Mouse (Mus musculus): ENCODE measurements around the gene C1qtnf6. TPM values are rescaled to one million over a fixed set of nuclear protein-coding genes. Genes with fewer than 3 reads are reported as not detected.

Gene C1qtnf6
- polyA plus RNA-seq, 1 experiment from 2014 or later, result 4.9 TPM

- Histone ChIP-seq H3K36me3 (no peaks in the 10 kb centered on the region), H3K27me3 (no peaks in the 10 kb centered on the region), H3K4me3 (no peak overlapping the region), H3K9ac (replicated peaks) (no peak overlapping the region), H3K4me2 (replicated peaks) (no peak overlapping the region), H3K4me1 (peaks cover 5% of the 10 kb centered on the region), H3K9me3 (no peaks in the 10 kb centered on the region), H3K27ac (replicated peaks) (no peak overlapping the region)
- WGBS, result 87% methylated on average over 5 of the region's 5 CpGs
- no peak for ATAC-seq (replicated peaks)
Observed at GRCm38 (mm10) chr15:78524163-78524562, 7.1 kb downstream of the C1qtnf6 start.

DNA sequence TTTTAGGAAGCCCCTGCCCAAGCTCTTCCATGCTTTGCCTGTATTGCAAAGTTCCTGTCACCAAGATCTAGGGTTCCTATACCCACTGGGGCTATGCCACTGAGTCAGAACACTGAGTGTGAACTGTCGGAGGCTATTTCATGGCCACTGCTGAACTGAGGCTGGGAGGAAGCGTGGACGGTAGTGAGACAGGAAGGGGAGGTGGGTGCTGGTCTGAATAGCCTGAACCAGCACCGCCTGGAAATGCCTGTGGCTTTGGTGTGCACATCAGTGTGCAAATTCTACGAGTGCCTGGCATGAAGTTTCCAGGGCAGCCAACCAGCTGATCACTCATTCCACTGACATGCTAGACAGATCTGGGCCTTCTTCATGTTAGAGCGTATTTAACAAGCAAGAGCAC, 9.3 kb downstream of the C1qtnf6 start:
- no peaks in the 10 kb centered on the region for H3K27me3 ChIP-seq
- H3K4me2 ChIP-seq (replicated peaks), result no peak overlapping the region
- H3K9ac ChIP-seq (replicated peaks), result no peak overlapping the region
- H3K4me1 ChIP-seq, result no peaks in the 10 kb centered on the region
- ATAC-seq (replicated peaks), result no peak
- H3K4me3 ChIP-seq, result no peak overlapping the region
- H3K27ac ChIP-seq (replicated peaks), result no peak overlapping the region
- H3K9me3 ChIP-seq, result no peaks in the 10 kb centered on the region
- 81% methylated on average over 6 of the region's 6 CpGs for WGBS
- no peaks in the 10 kb centered on the region for H3K36me3 ChIP-seq

DNA sequence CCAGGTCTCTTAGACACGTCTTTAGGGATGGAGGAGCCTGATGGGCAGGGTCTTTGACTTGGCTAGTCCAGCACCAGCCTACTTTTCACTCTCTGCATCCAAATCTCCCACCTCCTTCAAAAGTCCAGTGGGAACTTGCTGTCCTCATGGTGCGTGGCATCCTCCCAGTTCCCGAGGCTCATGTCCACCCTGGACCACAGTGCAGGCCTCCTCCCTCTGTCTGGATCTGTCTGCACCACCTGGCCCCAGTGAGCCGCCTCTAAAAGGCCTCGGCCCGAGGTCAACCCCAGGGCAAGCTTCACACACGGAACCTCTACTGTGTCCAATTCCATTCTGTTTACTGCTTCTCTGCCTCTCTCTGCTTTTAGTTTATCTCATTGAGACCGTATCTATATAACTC, 9.9 kb downstream of the C1qtnf6 start:
- Histone ChIP-seq H3K27me3 (no peaks in the 10 kb centered on the region), H3K36me3 (no peaks in the 10 kb centered on the region), H3K4me3 (no peak overlapping the region), H3K4me2 (replicated peaks) (no peak overlapping the region), H3K27ac (replicated peaks) (no peak overlapping the region), H3K9ac (replicated peaks) (no peak overlapping the region), H3K4me1 (no peaks in the 10 kb centered on the region), H3K9me3 (no peaks in the 10 kb centered on the region)
- WGBS, result 75% methylated on average over 8 of the region's 8 CpGs
- ATAC-seq (replicated peaks), result no peak

DNA sequence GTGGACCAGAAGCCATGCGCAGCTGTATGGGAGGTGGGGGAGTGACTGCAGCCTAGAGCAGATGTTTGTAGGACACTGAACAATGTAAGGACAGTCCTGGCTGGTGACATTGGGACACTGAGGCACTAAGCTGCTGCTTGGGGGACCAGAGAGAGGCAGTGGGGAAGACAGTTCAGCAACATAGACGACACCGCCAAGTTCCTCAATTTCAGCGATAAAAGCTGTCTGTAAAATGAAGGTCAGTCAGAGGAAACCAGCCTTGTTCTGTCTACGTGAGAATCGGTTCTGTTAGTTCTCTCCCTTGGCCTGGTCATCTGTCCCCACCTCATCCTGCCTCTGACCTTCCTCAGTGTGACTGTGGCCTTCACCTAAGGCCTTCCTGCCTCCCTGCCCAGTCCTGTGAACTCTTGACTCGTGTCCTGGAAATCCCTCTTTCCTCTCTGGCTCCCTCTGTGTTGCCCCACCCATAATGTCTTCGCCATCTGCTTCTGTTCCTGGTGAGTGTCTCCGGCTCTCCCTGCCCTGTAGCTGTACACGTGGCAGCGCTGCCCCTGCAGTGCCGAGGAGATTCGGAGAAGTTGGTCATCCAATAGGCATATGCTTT, 11.0 kb downstream of the C1qtnf6 start:
- no peak overlapping the region for H3K27ac ChIP-seq (replicated peaks)
- H3K4me3 ChIP-seq, result no peak overlapping the region
- H3K9me3 ChIP-seq, result no peaks in the 10 kb centered on the region
- no peaks in the 10 kb centered on the region for H3K4me1 ChIP-seq
- ATAC-seq (replicated peaks), result no peak
- no peak overlapping the region for H3K4me2 ChIP-seq (replicated peaks)
- H3K9ac ChIP-seq (replicated peaks), result no peak overlapping the region
- 77% methylated on average over 13 of the region's 13 CpGs for WGBS
- H3K36me3 ChIP-seq, result no peaks in the 10 kb centered on the region
- H3K27me3 ChIP-seq, result no peaks in the 10 kb centered on the region

- ATAC-seq (replicated peaks), result no peak
- Histone ChIP-seq H3K4me1 (peaks cover 5% of the 10 kb centered on the region; the same call in 1 of the 2 replicates), H3K36me3 (no peaks in the 10 kb centered on the region), H3K9me3 (no peaks in the 10 kb centered on the region), H3K4me2 (replicated peaks) (no peak overlapping the region), H3K9ac (replicated peaks) (no peak overlapping the region), H3K4me3 (no peak overlapping the region), H3K27me3 (no peaks in the 10 kb centered on the region), H3K27ac (replicated peaks) (no peak overlapping the region)
- 72% methylated on average over 7 of the region's 7 CpGs for WGBS
Observed at GRCm38 (mm10) chr15:78518221-78518620, 13.0 kb downstream of the C1qtnf6 start.

- peaks cover 5% of the 10 kb centered on the region; the same call in 1 of the 2 replicates for H3K4me1 ChIP-seq
- H3K4me3 ChIP-seq, result no peak overlapping the region
- no peak overlapping the region for H3K27ac ChIP-seq (replicated peaks)
- no peaks in the 10 kb centered on the region for H3K9me3 ChIP-seq
- H3K27me3 ChIP-seq, result no peaks in the 10 kb centered on the region
- H3K4me2 ChIP-seq (replicated peaks), result no peak overlapping the region
- ATAC-seq (replicated peaks), result no peak
- no peaks in the 10 kb centered on the region for H3K36me3 ChIP-seq
- 89% methylated on average over 6 of the region's 6 CpGs for WGBS
- H3K9ac ChIP-seq (replicated peaks), result no peak overlapping the region
Observed at GRCm38 (mm10) chr15:78515759-78516158, 15.5 kb downstream of the C1qtnf6 start.

DNA sequence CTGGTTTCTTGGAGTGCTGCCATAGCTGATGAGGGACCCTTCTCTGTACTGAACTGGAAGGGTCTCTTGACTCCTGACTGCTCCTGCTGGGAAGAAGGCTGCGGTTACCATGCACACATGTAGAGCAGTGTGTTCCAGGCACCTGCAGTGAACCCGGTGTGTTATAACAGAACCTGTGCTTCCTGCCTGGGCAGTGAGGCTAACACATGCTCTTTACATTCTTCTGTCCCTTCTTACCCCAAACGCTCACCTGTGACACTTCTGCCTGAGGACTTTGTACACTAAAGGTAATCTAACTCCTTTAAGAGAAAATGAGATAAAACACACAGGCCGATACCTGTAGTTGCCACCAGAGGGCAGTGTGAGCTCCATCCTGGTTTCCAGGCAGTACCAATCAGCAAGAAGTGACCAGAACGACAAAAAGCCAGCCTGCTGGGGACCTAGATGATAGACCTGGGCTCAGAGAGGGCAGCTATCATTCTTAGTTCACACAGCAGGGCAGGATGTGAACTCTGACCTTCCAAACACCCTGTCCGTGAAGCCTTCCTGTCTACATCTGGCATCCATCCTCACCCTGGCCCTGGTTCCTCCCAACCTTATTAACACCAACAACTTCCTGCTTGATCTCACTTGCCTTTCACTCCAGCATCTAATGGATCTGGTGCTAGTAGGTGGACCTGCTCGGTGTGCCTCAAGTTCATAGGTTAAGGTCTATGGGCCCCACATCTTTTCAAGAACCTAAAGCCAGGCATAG, 16.6 kb downstream of the C1qtnf6 start:
- peak; percentile 57; the same call in 1 of the 2 replicates for ATAC-seq (replicated peaks)
- Histone ChIP-seq H3K9ac (replicated peaks) (no peak overlapping the region), H3K36me3 (no peaks in the 10 kb centered on the region), H3K27me3 (no peaks in the 10 kb centered on the region), H3K4me2 (replicated peaks) (no peak overlapping the region), H3K4me3 (no peak overlapping the region), H3K9me3 (no peaks in the 10 kb centered on the region), H3K4me1 (peaks cover 8% of the 10 kb centered on the region), H3K27ac (replicated peaks) (no peak overlapping the region; the same call in 1 of the 2 replicates)
- WGBS, result 31% methylated on average over 7 of the region's 7 CpGs

- no peak for ATAC-seq (replicated peaks)
- Histone ChIP-seq H3K27ac (replicated peaks) (no peak overlapping the region), H3K9me3 (no peaks in the 10 kb centered on the region), H3K9ac (replicated peaks) (no peak overlapping the region), H3K4me2 (replicated peaks) (no peak overlapping the region), H3K36me3 (no peaks in the 10 kb centered on the region), H3K27me3 (no peaks in the 10 kb centered on the region), H3K4me1 (peaks cover 8% of the 10 kb centered on the region), H3K4me3 (no peak overlapping the region)
- WGBS, result 87% methylated on average over 14 of the region's 14 CpGs
Observed at GRCm38 (mm10) chr15:78513019-78513418, 18.2 kb downstream of the C1qtnf6 start.

GRCm38 (mm10) chr15:78511951-78512350, 19.3 kb downstream of the C1qtnf6 start:
- Histone ChIP-seq H3K4me1 (peaks cover 8% of the 10 kb centered on the region), H3K4me3 (no peak overlapping the region), H3K27ac (replicated peaks) (no peak overlapping the region), H3K36me3 (no peaks in the 10 kb centered on the region), H3K9ac (replicated peaks) (no peak overlapping the region), H3K4me2 (replicated peaks) (no peak overlapping the region), H3K27me3 (no peaks in the 10 kb centered on the region), H3K9me3 (no peaks in the 10 kb centered on the region)
- 87% methylated on average over 7 of the region's 7 CpGs for WGBS
- no peak for ATAC-seq (replicated peaks)

GRCm38 (mm10) chr15:78510736-78511135, 20.5 kb downstream of the C1qtnf6 start:
- no peak overlapping the region for H3K9ac ChIP-seq (replicated peaks)
- no peaks in the 10 kb centered on the region for H3K27me3 ChIP-seq
- 87% methylated on average over 6 of the region's 6 CpGs for WGBS
- peaks cover 8% of the 10 kb centered on the region for H3K4me1 ChIP-seq
- no peaks in the 10 kb centered on the region for H3K36me3 ChIP-seq
- H3K9me3 ChIP-seq, result no peaks in the 10 kb centered on the region
- no peak overlapping the region for H3K27ac ChIP-seq (replicated peaks)
- no peak overlapping the region for H3K4me3 ChIP-seq
- no peak for ATAC-seq (replicated peaks)
- H3K4me2 ChIP-seq (replicated peaks), result no peak overlapping the region

DNA sequence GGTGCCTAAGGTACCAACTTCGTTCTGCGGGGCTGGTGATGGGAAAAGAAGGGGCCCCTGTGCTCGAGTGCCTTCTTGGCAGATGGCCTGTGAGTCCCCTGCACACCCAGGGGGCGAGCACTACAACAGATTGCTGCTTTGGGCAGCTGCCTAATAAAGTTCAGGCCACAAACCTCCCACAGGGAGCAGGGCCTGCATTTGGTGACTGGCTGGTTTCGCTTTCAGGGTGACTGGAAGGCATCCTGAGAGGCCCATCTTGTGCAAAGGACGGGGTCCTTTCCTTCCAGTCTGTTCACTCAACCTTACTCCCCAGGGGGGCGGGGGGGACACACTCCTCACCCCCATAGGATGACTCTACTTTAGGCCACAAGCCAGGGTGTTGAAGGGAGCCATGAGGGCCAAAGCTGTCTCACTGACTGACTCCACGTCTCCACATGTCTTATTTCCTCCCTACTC, 21.1 kb downstream of the C1qtnf6 start:
- H3K9ac ChIP-seq (replicated peaks), result no peak overlapping the region
- H3K4me2 ChIP-seq (replicated peaks), result no peak overlapping the region
- H3K36me3 ChIP-seq, result no peaks in the 10 kb centered on the region
- no peak for ATAC-seq (replicated peaks)
- no peak overlapping the region for H3K4me3 ChIP-seq
- H3K27me3 ChIP-seq, result no peaks in the 10 kb centered on the region
- H3K9me3 ChIP-seq, result no peaks in the 10 kb centered on the region
- peaks cover 8% of the 10 kb centered on the region for H3K4me1 ChIP-seq
- H3K27ac ChIP-seq (replicated peaks), result no peak overlapping the region
- WGBS, result 68% methylated on average over 8 of the region's 8 CpGs

DNA sequence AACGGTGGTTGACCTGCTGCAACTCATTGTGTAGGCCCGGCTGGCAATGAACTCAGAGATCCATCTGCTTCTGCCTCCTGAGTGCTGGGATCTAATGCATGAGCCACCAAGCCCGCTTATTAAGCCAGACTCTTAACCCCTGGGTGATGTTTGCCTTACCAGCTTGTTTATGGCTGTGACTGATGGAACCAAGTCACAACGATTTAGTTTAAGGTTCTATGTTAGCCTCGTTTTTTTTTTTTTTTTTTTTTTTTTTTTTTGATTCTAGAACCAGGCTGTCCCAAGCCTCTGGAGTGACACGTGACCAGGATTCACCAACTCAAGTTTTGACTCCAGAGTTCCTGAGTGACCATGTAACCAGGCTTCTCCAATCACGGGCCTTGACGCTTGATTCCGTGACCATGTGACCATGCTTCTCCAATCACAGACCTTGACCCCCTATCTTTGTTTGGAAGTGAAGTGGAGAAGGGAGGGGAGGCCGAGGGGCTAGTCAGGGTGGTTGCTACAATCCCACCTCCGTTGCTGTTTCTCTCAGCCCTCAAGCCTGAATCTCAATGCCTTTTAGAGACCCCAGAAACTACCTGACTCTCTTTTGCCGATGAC, 21.8 kb downstream of the C1qtnf6 start:
- WGBS, result 54% methylated on average over 12 of the region's 12 CpGs

More for the DNA sequence above, 21.8 kb downstream of the C1qtnf6 start:
- H3K27me3 ChIP-seq, result no peaks in the 10 kb centered on the region
- H3K4me3 ChIP-seq, result no peak overlapping the region
- H3K9me3 ChIP-seq, result no peaks in the 10 kb centered on the region
- no peak overlapping the region for H3K4me2 ChIP-seq (replicated peaks)
- ATAC-seq (replicated peaks), result no peak
- no peak overlapping the region for H3K9ac ChIP-seq (replicated peaks)
- peaks cover 3% of the 10 kb centered on the region; the same call in 1 of the 2 replicates for H3K4me1 ChIP-seq
- H3K36me3 ChIP-seq, result no peaks in the 10 kb centered on the region
- H3K27ac ChIP-seq (replicated peaks), result no peak overlapping the region
